Mouse (Mus musculus) hindbrain, embryonic 14.5 days (tissue): ENCODE data around the gene 3110082J24Rik. TPM values are rescaled to one million over a fixed set of nuclear protein-coding genes. Genes with fewer than 3 reads are reported as not detected.
"Not testable (repeated sequence)": the region's sequence is repeated elsewhere in the genome, so short reads cannot be mapped to it uniquely, and the experiment has no call there.

ENCODE experiments used
- ATAC-seq: fragments of 200-750 bp; cut with Nextera tagmentation; 2 replicates; pipeline ENCODE4 v1.8.0; 2017; ENCODE audit warnings: moderate number of reproducible peaks, mild to moderate bottlenecking, moderate TSS enrichment, moderate library complexity; ENCODE audit not compliant: low FRiP score
- DNase-seq: peaks from one replicate; pipeline ENCODE4 v3.0.0-alpha.2; 2015; ENCODE audit warnings: low spot score
- H3K27ac ChIP-seq: fragments of 300-500 bp; sonication (generic); 2 replicates; pipeline ENCODE4 v1.5.1; 2014; ENCODE audit warnings: mild to moderate bottlenecking, moderate library complexity
- H3K27me3 ChIP-seq: fragments of 300-500 bp; sonication (generic); 2 replicates; pipeline ENCODE4 v1.6.1; 2014; ENCODE audit warnings: mild to moderate bottlenecking, low read length, mixed read lengths; ENCODE audit not compliant: control insufficient read depth, insufficient read depth
- H3K36me3 ChIP-seq: fragments of 300-500 bp; sonication (generic); replicated peaks from 2 replicates; pipeline ENCODE4 v1.6.1; 2014; ENCODE audit not compliant: control insufficient read depth, insufficient read depth
- H3K4me1 ChIP-seq: fragments of 300-500 bp; sonication (generic); replicated peaks from 2 replicates; pipeline ENCODE4 v1.6.1; 2014; ENCODE audit warnings: antibody characterized with exemption, low read length, mixed read lengths; ENCODE audit not compliant: control insufficient read depth, insufficient read depth
- H3K4me2 ChIP-seq: fragments of 300-500 bp; sonication (generic); replicated peaks from 2 replicates; pipeline ENCODE4 v1.6.1; 2014; ENCODE audit warnings: mild to moderate bottlenecking, moderate library complexity
- H3K4me3 ChIP-seq: fragments of 300-500 bp; sonication (generic); replicated peaks from 2 replicates; pipeline ENCODE4 v1.5.1; 2014; ENCODE audit warnings: mild to moderate bottlenecking, low read length
- H3K9ac ChIP-seq: fragments of 300-500 bp; sonication (generic); 2 replicates; pipeline ENCODE4 v1.6.1; 2014
- H3K9me3 ChIP-seq: fragments of 300-500 bp; sonication (generic); 2 replicates; pipeline ENCODE4 v1.6.1; 2016; ENCODE audit warnings: low read length; ENCODE audit not compliant: control insufficient read depth
- WGBS: fragments of 180-500 bp; shearing (Covaris S2); extraction: QIAGEN DNeasy Blood & Tissue Kit; methylation state at CpG from one replicate; pipeline ENCODE4 v1.1.7; 2014; 5-methylcytosine and 5-hydroxymethylcytosine counted together
- polyA plus RNA-seq: library from polyadenylated mRNA; unstranded; fragments of >200 nt; fragmentation: Nextera tagmentation; extraction: Ambion mirVana; gene quantifications from 2 replicates; pipeline ENCODE4 v1.2.1, GENCODE M21; 2014

3110082J24Rik gene
- polyA plus RNA-seq, 1 experiment from 2014 or later: 5.2 TPM

DNA sequence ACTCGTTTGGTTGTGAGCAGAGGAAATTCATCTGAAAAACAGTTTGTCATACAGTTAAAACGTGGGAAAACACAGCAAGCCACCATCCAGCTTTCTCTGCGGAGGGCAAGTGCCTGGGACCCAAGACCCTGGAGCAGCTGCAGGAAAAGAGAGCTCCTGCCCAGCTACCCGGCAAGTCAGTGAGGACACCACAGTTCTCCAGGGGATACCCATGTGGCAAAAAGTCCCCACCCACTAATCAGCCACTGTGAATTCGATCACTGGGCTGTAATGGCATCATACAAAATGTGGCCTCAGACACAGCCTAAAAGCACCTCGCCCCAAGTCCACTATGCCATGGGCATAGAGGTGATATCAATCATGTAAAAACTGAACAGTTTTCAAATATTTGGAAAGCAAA, 34.2 kb downstream of the 3110082J24Rik start:
- ATAC-seq: no peak
- no peak overlapping the region for H3K4me2 ChIP-seq
- 84% methylated on average over 6 of the region's 6 CpGs for WGBS

DNA sequence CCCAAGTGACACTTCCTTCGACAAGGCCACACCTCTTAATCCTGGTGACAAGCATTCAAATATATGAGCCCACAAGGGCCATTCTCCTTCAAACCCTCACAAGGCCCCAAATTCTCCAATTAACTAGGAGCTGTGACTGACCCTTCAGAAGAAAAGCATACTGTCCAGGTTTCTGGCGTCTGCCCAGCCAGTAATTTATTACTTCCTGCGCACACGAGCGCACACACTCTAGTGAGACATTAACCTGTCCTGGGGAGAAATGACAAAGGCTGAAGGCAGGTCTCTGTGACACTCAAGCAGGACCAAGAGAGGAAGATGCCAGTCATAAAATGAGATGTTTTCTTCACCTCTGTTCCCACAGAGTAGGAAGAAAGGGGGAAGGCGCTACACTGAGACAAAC, 38.2 kb downstream of the 3110082J24Rik start:
- peaks cover 70% of the 10 kb centered on the region for H3K36me3 ChIP-seq
- no peak overlapping the region for H3K9ac ChIP-seq
- H3K4me1 ChIP-seq: peaks cover 4% of the 10 kb centered on the region; the same call in 1 of the 2 replicates
- no peak overlapping the region for H3K27ac ChIP-seq
- H3K4me3 ChIP-seq: no peak overlapping the region
- no peaks in the 10 kb centered on the region for H3K9me3 ChIP-seq
- DNase-seq: no peak
- H3K27me3 ChIP-seq: no peaks in the 10 kb centered on the region
- 74% methylated on average over 6 of the region's 6 CpGs for WGBS
- H3K4me2 ChIP-seq: no peak overlapping the region
- no peak for ATAC-seq

More for the DNA sequence above, 34.2 kb downstream of the 3110082J24Rik start:
- no peaks in the 10 kb centered on the region for H3K27me3 ChIP-seq
- no peaks in the 10 kb centered on the region for H3K9me3 ChIP-seq
- H3K4me1 ChIP-seq: peaks cover 6% of the 10 kb centered on the region; the same call in 1 of the 2 replicates
- no peak overlapping the region for H3K9ac ChIP-seq
- no peak for DNase-seq
- H3K27ac ChIP-seq: no peak overlapping the region
- peaks cover 42% of the 10 kb centered on the region for H3K36me3 ChIP-seq
- no peak overlapping the region for H3K4me3 ChIP-seq

DNA sequence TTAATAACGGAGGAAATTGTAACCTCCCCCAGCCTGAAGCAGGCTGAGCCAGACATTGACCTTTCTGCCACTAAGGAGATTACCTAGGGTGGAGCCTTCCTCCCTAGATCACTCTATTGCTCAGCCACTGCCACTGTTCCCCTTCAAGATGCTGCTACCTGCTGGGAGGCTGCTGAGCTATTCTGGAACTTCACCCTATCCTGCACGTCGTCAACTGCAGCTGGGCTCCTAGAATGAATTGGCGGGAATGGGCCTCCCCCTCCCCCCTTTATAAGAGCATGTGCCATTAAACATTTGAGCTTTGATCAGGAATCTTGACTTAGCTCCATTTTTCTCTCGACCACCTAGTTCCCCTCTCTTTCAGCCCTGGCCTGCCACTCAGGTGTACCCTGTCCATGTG, 46.3 kb downstream of the 3110082J24Rik start:
- H3K4me1 ChIP-seq, H3K9me3 ChIP-seq, H3K9ac ChIP-seq, ATAC-seq, H3K4me3 ChIP-seq, H3K27ac ChIP-seq, H3K27me3 ChIP-seq, DNase-seq, H3K4me2 ChIP-seq: not testable (repeated sequence)
- peaks cover 33% of the 10 kb centered on the region for H3K36me3 ChIP-seq
- WGBS: 70% methylated on average over 5 of the region's 5 CpGs

DNA sequence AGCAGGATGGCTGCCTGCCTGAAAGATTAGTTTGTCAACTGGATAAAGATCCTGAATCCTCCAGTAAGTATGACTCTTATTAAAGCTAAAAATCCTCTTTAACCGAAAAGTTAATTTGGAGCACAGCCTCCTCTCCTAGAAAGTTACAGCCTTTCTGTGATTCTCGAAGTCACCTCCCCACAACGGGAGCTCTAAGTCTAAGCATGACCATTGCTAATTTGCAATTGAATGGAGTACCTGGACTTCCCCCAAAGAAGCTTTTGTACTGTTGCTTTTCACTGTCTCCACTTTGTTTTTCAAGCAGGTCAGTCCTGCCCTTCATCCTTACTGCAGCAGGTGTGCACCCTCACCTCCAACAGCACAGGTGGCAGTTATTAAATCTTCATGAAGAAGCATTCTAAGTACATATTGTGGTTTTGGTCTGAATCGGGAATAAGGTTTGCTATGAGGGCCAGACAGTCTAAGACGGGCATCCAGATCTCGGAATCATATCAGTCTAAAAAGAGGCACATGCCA, 47.6 kb downstream of the 3110082J24Rik start:
- Histone ChIP-seq H3K36me3 (peaks cover 23% of the 10 kb centered on the region), H3K4me3 (no peak overlapping the region)

More for the DNA sequence above, 47.6 kb downstream of the 3110082J24Rik start:
- Histone ChIP-seq H3K9ac (no peak overlapping the region), H3K27ac (no peak overlapping the region), H3K4me2 (no peak overlapping the region), H3K4me1 (no peaks in the 10 kb centered on the region), H3K27me3 (no peaks in the 10 kb centered on the region), H3K9me3 (no peaks in the 10 kb centered on the region)
- no peak for DNase-seq
- 58% methylated on average over 6 of the region's 6 CpGs for WGBS
- ATAC-seq: no peak

Other genes with a start within 250 kb of the 3110082J24Rik start
- gene Il6, start 93.0 kb downstream of the 3110082J24Rik start, polyA plus RNA-seq: 0.20 TPM in 1 of 2 replicates, not detected in the other
- gene Tyms, start 32.5 kb downstream of the 3110082J24Rik start, polyA plus RNA-seq: 45.1 and 46.9 TPM in 2 replicates
- 13.4 TPM in 2 replicates for gene Garem2, start 925 bp downstream of the 3110082J24Rik start, polyA plus RNA-seq
- 57.5 and 62.2 TPM in 2 replicates for gene Hadha, start 49.1 kb upstream of the 3110082J24Rik start, polyA plus RNA-seq
- 62.3 and 63.8 TPM in 2 replicates for gene Hadhb, start 49.2 kb upstream of the 3110082J24Rik start, polyA plus RNA-seq
- gene Adgrf3, start 99.6 kb upstream of the 3110082J24Rik start, polyA plus RNA-seq: not detected in 2 replicates
- 38.0 and 39.7 TPM in 2 replicates for gene Selenoi, start 126.5 kb upstream of the 3110082J24Rik start, polyA plus RNA-seq
- gene Drc1, start 175.3 kb upstream of the 3110082J24Rik start, polyA plus RNA-seq: 5.5 and 6.0 TPM in 2 replicates